Mouse (Mus musculus): ENCODE results near the gene Blmh.

- no peak for TF ChIP-seq GATA1 (IDR thresholded peaks at IDR 0.05; ENCODE audit: low read length)
- no peak for TF ChIP-seq TAL1 (IDR thresholded peaks at IDR 0.05; ENCODE audit: low read length)
Measured at GRCm38 (mm10) chr11:76945386-76946202, 21.0 kb downstream of the Blmh start.

Data from erythroblast, embryonic 14.5 days (primary cell).